Mouse (Mus musculus) lung, adult 2 months (tissue): ENCODE measurements around the gene Timp3. TPM values are rescaled to one million over a fixed set of nuclear protein-coding genes. Genes with fewer than 3 reads are reported as not detected.
"Not testable (repeated sequence)": the region's sequence is repeated elsewhere in the genome, so short reads cannot be mapped to it uniquely, and the experiment has no call there.

ENCODE experiments used
- DNase-seq: peaks from one replicate; pipeline ENCODE4 v3.0.0; 2022
- H3K4me1 ChIP-seq: fragments of 200-500 bp; 2 replicates; pipeline ENCODE4 v1.6.1; 2011; ENCODE audit warnings: low read length; ENCODE audit not compliant: control insufficient read depth, insufficient read depth
- H3K4me3 ChIP-seq: fragments of 200-500 bp; replicated peaks from 2 replicates; pipeline ENCODE3; 2011; ENCODE audit warnings: low read depth, mild to moderate bottlenecking, control low read depth, low read length; ENCODE audit errors: extremely low read depth
- CTCF ChIP-seq: fragments of 200-500 bp; IDR thresholded peaks from 2 replicates; pipeline ENCODE4 v1.5.1; 2011; ENCODE audit warnings: mild to moderate bottlenecking, low read length, control low read depth; ENCODE audit not compliant: insufficient read depth
- POLR2A ChIP-seq: fragments of 200-500 bp; IDR thresholded peaks from 2 replicates; pipeline ENCODE4 v1.6.1; 2011; ENCODE audit warnings: low read depth, mild to moderate bottlenecking, control low read depth, low read length, borderline replicate concordance; ENCODE audit errors: extremely low read depth
- WGBS: fragments of 180-500 bp; shearing (Covaris S2); methylation state at CpG from one replicate; pipeline ENCODE4 v1.1.7; 2018; 5-methylcytosine and 5-hydroxymethylcytosine counted together
- polyA plus RNA-seq: library from polyadenylated mRNA; depleted of rRNA; stranded (reverse); fragments of >200 nt; gene quantifications from 2 replicates; pipeline ENCODE4 v1.2.3, GENCODE M21; 2012

Gene Timp3
- polyA plus RNA-seq, 1 experiment = 259 TPM

DNA sequence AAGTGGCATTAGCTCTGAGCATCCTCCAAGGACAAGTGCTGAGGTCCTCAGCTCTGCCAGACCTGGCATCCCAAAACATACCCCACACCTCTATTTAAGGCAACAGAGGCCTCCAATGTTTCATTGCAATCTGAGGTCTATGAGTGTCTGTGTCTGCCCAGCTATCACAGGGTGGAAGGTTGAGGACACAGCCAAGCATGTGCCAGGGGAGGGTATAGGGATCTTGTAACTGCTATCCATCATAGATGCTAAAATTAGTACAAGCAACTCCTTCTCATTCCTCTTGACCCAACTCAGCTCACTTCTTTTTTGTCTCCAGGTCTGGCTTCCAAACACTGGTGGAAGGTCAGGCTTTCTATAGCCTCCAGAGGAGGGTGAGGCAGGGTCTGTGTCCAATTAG, 71.4 kb downstream of the Timp3 start:
- no peak for DNase-seq
- peaks cover 3% of the 10 kb centered on the region; the same call in 1 of the 2 replicates for H3K4me1 ChIP-seq
- no peak for TF ChIP-seq CTCF
- no peak for TF ChIP-seq POLR2A
- H3K4me3 ChIP-seq = no peak overlapping the region

DNA sequence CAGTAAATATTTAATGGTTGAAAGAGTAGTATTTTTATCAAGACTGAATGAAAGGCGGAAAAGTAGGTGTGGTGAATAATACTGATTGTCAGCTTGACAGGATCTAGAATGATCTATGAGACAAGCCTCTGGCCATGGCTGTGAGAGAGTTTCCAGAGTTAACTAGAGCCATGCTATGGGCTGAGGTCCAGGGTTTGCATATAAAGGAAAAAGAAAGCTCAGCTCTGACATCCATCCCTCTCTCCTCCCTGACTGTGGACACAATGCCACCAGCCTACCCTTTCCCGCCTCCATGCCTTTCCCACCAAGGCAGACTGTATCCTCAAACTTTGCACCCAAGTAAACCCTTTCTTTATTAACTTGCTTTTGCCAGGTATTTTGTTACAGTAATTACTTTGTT, 73.9 kb downstream of the Timp3 start:
- no peak overlapping the region for H3K4me3 ChIP-seq
- WGBS = 91% methylated on average over 2 of the region's 2 CpGs
- no peak for TF ChIP-seq CTCF
- no peak for TF ChIP-seq POLR2A
- no peaks in the 10 kb centered on the region for H3K4me1 ChIP-seq
- no peak for DNase-seq

DNA sequence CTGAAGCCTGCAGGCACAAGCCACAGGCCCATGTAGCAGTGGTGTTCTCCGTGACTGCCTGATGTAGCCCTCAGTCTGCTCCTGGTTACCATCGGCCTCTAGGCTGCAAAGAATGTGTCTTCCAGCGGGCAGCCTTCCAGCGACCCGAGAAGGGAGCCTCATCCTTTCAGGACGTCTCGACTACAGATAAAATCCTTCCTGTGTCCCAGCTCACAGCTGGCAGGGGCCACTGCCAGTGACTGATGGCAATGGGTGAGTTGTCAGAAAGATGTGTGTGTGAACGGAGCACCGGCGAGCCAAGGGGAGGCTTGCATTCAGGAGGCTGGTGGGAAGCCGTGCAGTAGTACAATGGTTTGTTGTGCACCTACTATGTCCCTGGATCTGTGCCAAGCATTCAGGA, 75.7 kb downstream of the Timp3 start:
- no peaks in the 10 kb centered on the region for H3K4me1 ChIP-seq
- no peak overlapping the region for H3K4me3 ChIP-seq
- 45% methylated on average over 11 of the region's 11 CpGs for WGBS
- no peak for DNase-seq
- no peak for TF ChIP-seq CTCF
- no peak for TF ChIP-seq POLR2A

DNA sequence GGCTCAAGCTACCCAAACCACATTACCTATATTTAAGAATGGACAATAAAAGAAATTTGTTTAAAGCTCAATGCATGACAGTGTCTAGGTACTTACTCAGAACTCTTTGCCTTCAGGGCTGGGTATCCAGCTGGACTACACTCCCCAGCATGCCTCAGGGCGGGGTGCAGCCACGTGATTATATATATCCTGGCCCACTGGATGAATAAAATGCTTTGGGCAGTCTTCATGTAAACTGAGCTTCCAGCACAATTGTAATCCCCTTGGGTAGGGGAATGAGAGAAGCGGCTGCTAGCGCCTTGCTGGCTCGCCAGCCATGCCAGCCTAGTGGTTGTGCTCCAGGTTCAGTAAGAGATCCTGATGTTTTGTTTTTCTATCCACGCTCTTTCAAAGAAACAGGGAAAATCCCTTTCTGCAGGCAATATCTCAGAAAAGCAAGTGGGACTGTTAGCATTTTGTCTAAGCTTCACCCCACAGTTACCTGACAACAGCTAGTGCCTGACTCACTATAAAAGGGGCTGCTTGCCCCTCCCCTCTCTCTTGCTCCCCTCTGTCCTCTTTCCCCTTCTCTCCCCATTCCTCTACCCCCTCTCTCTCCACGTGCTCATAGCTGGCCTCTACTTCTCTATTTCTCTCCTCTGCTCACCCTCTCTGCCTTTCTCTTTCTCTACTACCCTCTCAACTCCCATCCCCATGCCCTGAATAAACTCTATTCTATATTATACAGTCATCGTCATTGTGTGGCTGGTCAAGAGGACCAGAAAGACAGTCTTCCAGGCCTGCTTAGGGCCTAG, 76.4 kb downstream of the Timp3 start:
- TF ChIP-seq POLR2A (no peak), CTCF (no peak)
- Histone ChIP-seq H3K4me3 (no peak overlapping the region), H3K4me1 (no peaks in the 10 kb centered on the region)
- no peak for DNase-seq
- WGBS = 71% methylated on average over 8 of the region's 8 CpGs

DNA sequence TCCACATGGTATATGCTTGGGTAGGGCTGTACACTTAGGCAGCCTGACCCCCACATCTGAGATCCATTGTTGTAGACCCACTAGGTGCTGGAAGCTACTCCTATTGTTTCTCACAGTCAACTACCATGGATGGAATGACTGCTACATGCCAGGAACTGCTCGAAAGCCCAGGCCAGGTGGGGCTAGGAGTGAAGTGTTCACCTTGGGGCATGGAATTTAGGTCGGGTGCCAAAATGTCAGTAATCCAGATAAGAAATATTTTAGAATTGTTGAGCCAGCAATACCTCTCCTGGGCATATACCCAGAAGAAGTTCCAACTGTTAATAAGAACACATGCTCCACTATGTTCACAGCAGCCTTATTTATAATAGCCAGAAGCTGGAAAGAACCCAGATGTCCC, 78.6 kb downstream of the Timp3 start:
- not testable (repeated sequence) for DNase-seq, H3K4me1 ChIP-seq, H3K4me3 ChIP-seq
- WGBS = 69% methylated on average over 2 of the region's 2 CpGs

DNA sequence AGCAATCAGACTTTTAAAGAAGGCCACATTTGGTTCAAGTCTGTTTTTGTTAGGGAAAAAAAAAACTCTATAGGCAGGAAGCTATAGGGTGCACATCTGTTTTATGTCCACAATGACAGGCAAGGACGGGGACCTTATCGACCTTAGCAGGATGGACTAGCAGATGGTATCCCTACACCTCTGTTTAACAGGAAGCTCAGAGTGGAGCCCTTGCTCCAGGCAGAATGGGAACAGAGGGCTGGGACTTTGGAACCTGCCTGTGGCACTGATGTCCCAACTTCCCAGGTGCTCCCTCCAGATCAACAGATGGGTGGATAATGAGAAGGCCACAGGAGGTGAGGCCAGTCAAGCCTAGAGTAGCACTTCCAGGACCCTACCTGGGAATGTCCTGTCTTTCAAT, 80.5 kb downstream of the Timp3 start:
- no peak for TF ChIP-seq CTCF
- no peak for TF ChIP-seq POLR2A
- DNase-seq = no peak
- 75% methylated on average over 2 of the region's 2 CpGs for WGBS
- no peaks in the 10 kb centered on the region for H3K4me1 ChIP-seq
- H3K4me3 ChIP-seq = no peak overlapping the region

DNA sequence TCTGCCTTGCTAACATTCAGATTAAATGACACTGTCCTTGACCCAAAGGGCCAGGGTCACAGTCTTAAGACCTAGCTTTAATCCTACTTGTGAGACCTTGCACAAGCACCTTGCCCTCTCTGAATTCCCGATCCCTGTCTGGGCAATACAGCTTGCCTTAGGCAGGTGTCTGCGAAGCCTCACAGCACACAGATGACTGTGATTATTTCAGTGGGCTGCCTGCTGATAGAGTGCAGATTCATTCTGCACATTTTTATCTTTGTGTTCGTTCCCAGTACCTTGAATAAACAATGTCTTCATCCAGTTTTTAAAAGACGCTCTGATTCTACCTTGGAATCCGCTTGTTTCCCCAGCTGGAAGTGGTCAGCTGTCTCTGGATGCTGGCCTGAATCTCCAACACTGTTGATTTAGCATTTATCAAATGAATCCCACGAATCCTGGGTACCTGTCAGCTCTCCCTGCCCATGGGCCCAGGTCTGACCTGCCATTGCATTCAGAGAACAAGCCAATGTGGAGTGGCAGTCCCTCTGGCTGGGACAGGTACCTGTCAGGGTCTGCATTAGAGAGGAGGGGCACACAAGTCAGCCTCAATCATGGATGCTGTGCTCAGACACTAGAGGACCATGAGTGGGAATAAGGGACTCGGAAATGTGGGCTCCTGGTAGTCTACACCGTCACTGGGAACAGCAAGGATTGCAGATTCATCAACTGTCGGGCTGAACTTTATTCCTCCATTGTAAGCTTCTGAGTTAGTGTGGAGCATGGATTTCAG, 81.2 kb downstream of the Timp3 start:
- TF ChIP-seq CTCF = no peak
- WGBS = 73% methylated on average over 9 of the region's 9 CpGs
- H3K4me1 ChIP-seq = no peaks in the 10 kb centered on the region
- no peak overlapping the region for H3K4me3 ChIP-seq
- no peak for DNase-seq

DNA sequence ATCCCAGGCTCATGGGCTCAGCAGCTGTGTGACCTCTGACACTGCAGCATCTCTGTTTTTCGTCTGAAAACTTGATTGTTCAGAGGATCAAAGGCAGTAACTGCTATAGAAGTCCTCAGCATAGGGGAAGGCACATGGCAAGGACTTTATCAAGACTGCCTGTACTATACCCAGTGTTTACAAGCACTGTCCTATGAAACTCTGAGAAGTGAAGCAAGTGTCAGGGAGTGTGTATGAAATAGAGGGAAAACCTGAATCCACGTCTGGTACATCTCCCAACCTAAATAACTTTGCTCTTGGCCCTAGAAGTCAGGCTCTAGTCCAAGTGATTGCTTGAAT, 81.7 kb downstream of the Timp3 start:
- H3K4me3 ChIP-seq = no peak overlapping the region
- no peak for DNase-seq
- no peaks in the 10 kb centered on the region for H3K4me1 ChIP-seq
- WGBS = 49% methylated on average over 2 of the region's 2 CpGs
- no peak for TF ChIP-seq POLR2A
- no peak for TF ChIP-seq CTCF

DNA sequence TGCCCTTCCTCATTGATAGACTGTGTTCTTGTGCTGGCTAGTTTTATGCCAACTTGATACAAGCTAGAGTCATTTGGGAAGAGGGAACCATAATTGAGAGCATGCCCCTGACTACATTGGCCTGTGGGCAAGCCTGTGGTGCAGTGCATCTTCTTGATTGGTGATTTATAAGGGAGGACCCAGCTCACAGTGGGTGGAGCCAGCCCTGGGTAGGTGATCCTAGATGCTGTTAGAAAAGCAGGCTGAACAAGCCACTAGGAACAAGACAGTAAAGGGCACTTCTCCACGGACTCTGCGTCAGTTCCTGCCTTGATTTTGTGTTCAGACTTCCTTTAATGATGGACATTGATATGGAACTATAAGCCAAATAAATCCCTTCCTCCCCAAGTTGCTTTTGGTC, 84.5 kb downstream of the Timp3 start:
- no peak for DNase-seq
- H3K4me3 ChIP-seq = no peak overlapping the region
- no peak for TF ChIP-seq POLR2A
- TF ChIP-seq CTCF = no peak
- WGBS = 77% methylated on average over 2 of the region's 2 CpGs
- peaks cover 3% of the 10 kb centered on the region; the same call in 1 of the 2 replicates for H3K4me1 ChIP-seq

DNA sequence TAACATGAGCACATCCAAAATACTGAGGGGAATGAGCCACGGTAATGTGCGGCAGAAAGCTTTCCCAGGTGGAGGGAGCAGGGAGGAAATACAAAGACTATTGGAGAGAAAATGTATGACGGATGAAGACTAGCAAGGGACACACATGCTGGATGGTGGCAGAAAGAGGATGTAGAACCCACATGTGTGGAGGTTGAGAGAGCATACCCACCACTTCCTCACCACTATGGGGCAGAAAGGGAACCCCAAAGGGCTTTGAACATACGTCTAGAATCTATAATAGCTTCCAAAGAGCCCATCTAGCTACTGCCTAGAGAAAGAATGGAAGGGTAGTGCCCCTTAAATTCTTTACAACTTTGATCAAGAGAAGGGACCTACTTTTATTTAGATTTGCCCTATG, 85.5 kb downstream of the Timp3 start:
- peaks cover 3% of the 10 kb centered on the region; the same call in 1 of the 2 replicates for H3K4me1 ChIP-seq
- no peak for DNase-seq
- H3K4me3 ChIP-seq = no peak overlapping the region
- 67% methylated on average over 4 of the region's 4 CpGs for WGBS
- TF ChIP-seq CTCF = no peak
- no peak for TF ChIP-seq POLR2A
